Mouse (Mus musculus): ENCODE results near the gene Hsh2d. TPM values are rescaled to one million over a fixed set of nuclear protein-coding genes. Genes with fewer than 3 reads are reported as not detected.

The Hsh2d gene
- polyA plus RNA-seq, 1 experiment from 2014 or later = not detected

- Histone ChIP-seq H3K9me3 (replicated peaks) (peaks cover 4% of the 10 kb centered on the region; the same call in 1 of the 2 replicates), H3K27me3 (peaks cover 7% of the 10 kb centered on the region; the same call in 1 of the 2 replicates), H3K36me3 (ENCODE audit: poor library complexity, severe bottlenecking) (no peaks in the 10 kb centered on the region), H3K4me1 (no peaks in the 10 kb centered on the region), H3K4me3 (no peak overlapping the region), H3K9ac (no peak overlapping the region), H3K27ac (no peak overlapping the region), H3K4me2 (no peak overlapping the region)
- 71% methylated on average over 1 of the region's 1 CpGs for WGBS
- ATAC-seq = no peak
Observed at GRCm38 (mm10) chr8:72208582-72208981, 19.1 kb downstream of the Hsh2d start.

- Histone ChIP-seq H3K27me3 (peaks cover 13% of the 10 kb centered on the region; the same call in 1 of the 2 replicates), H3K27ac (no peak overlapping the region), H3K4me3 (no peak overlapping the region), H3K9ac (no peak overlapping the region), H3K4me2 (no peak overlapping the region), H3K36me3 (ENCODE audit: poor library complexity, severe bottlenecking) (no peaks in the 10 kb centered on the region), H3K4me1 (no peaks in the 10 kb centered on the region), H3K9me3 (replicated peaks) (no peaks in the 10 kb centered on the region)
- 78% methylated on average over 4 of the region's 4 CpGs for WGBS
- no peak for ATAC-seq
Observed at GRCm38 (mm10) chr8:72210222-72210621, 20.8 kb downstream of the Hsh2d start.

- H3K9ac ChIP-seq = no peak overlapping the region
- WGBS = 74% methylated on average over 2 of the region's 2 CpGs
- no peak overlapping the region for H3K27ac ChIP-seq
- H3K27me3 ChIP-seq = peaks cover 15% of the 10 kb centered on the region; the same call in 1 of the 2 replicates
- H3K4me3 ChIP-seq = no peak overlapping the region
- H3K9me3 ChIP-seq (replicated peaks) = no peaks in the 10 kb centered on the region
- no peak overlapping the region for H3K4me2 ChIP-seq
- no peaks in the 10 kb centered on the region for H3K4me1 ChIP-seq
- H3K36me3 ChIP-seq (ENCODE audit: poor library complexity, severe bottlenecking) = no peaks in the 10 kb centered on the region
- ATAC-seq = no peak
Observed at GRCm38 (mm10) chr8:72210710-72211109, 21.3 kb downstream of the Hsh2d start.

GRCm38 (mm10) chr8:72211846-72212245 lies 22.4 kb downstream of the Hsh2d start:
- peaks cover 20% of the 10 kb centered on the region for H3K27me3 ChIP-seq
- no peaks in the 10 kb centered on the region for H3K9me3 ChIP-seq (replicated peaks)
- no peak overlapping the region for H3K27ac ChIP-seq
- no peak for ATAC-seq
- WGBS = 84% methylated on average over 1 of the region's 1 CpGs
- H3K4me1 ChIP-seq = no peaks in the 10 kb centered on the region
- no peak overlapping the region for H3K9ac ChIP-seq
- no peak overlapping the region for H3K4me3 ChIP-seq
- H3K36me3 ChIP-seq (ENCODE audit: poor library complexity, severe bottlenecking) = no peaks in the 10 kb centered on the region
- H3K4me2 ChIP-seq = no peak overlapping the region

GRCm38 (mm10) chr8:72212751-72213150 lies 23.3 kb downstream of the Hsh2d start, which contains the start of gene Cib3:
TSS of gene Cib3 (minus strand) at chr8:72212837.
- Histone ChIP-seq H3K9me3 (replicated peaks) (no peaks in the 10 kb centered on the region), H3K36me3 (ENCODE audit: poor library complexity, severe bottlenecking) (no peaks in the 10 kb centered on the region), H3K27ac (no peak within 1 kb of the TSS), H3K4me1 (no peaks in the 10 kb centered on the region), H3K27me3 (peaks cover 27% of the 10 kb centered on the region), H3K4me3 (no peak within 1 kb of the TSS), H3K4me2 (no peak within 1 kb of the TSS), H3K9ac (no peak within 1 kb of the TSS)
- 73% methylated on average over 4 of the region's 4 CpGs for WGBS
- no peak for ATAC-seq

GRCm38 (mm10) chr8:72213536-72213935 lies 24.1 kb downstream of the Hsh2d start, which contains the start of gene Gm11034:
TSS of gene Gm11034 (minus strand) at chr8:72213636.
- WGBS = 75% methylated on average over 4 of the region's 4 CpGs
- no peak within 1 kb of the TSS for H3K9ac ChIP-seq
- H3K27ac ChIP-seq = no peak within 1 kb of the TSS
- no peak for ATAC-seq
- H3K4me2 ChIP-seq = no peak within 1 kb of the TSS
- no peaks in the 10 kb centered on the region for H3K9me3 ChIP-seq (replicated peaks)
- peaks cover 29% of the 10 kb centered on the region for H3K27me3 ChIP-seq
- no peaks in the 10 kb centered on the region for H3K36me3 ChIP-seq (ENCODE audit: poor library complexity, severe bottlenecking)
- H3K4me1 ChIP-seq = no peaks in the 10 kb centered on the region
- H3K4me3 ChIP-seq = no peak within 1 kb of the TSS

- Histone ChIP-seq H3K27ac (no peak overlapping the region), H3K4me1 (no peaks in the 10 kb centered on the region), H3K9me3 (replicated peaks) (no peaks in the 10 kb centered on the region), H3K4me3 (no peak overlapping the region), H3K27me3 (peaks cover 29% of the 10 kb centered on the region), H3K4me2 (no peak overlapping the region), H3K9ac (no peak overlapping the region), H3K36me3 (ENCODE audit: poor library complexity, severe bottlenecking) (no peaks in the 10 kb centered on the region)
- ATAC-seq = no peak
- 47% methylated on average over 2 of the region's 2 CpGs for WGBS
Observed at GRCm38 (mm10) chr8:72215060-72215459, 25.6 kb downstream of the Hsh2d start.

- Histone ChIP-seq H3K27me3 (peaks cover 29% of the 10 kb centered on the region), H3K4me3 (no peak overlapping the region), H3K4me2 (no peak overlapping the region), H3K9me3 (replicated peaks) (no peaks in the 10 kb centered on the region), H3K9ac (no peak overlapping the region), H3K4me1 (peaks cover 7% of the 10 kb centered on the region), H3K27ac (no peak overlapping the region), H3K36me3 (ENCODE audit: poor library complexity, severe bottlenecking) (no peaks in the 10 kb centered on the region)
- no peak for ATAC-seq
- 46% methylated on average over 1 of the region's 1 CpGs for WGBS
Observed at GRCm38 (mm10) chr8:72215871-72216270, 26.4 kb downstream of the Hsh2d start.

- WGBS = 81% methylated on average over 10 of the region's 10 CpGs
- ATAC-seq = peak; percentile 25
Observed at GRCm38 (mm10) chr8:72218781-72219540, 29.5 kb downstream of the Hsh2d start.

GRCm38 (mm10) chr8:72219541-72220363 lies 30.3 kb downstream of the Hsh2d start, which contains the start of gene Fam32a:
TSS of gene Fam32a (plus strand) at chr8:72219730.
- Histone ChIP-seq H3K9ac (peak within 1 kb of the TSS; percentile 75), H3K4me1 (peaks cover 10% of the 10 kb centered on the region), H3K27ac (peak within 1 kb of the TSS; percentile 79), H3K4me2 (peak within 1 kb of the TSS; percentile 82), H3K27me3 (peaks cover 20% of the 10 kb centered on the region), H3K4me3 (peak within 1 kb of the TSS; percentile 64), H3K36me3 (ENCODE audit: poor library complexity, severe bottlenecking) (peaks cover 30% of the 10 kb centered on the region), H3K9me3 (replicated peaks) (no peaks in the 10 kb centered on the region)
- peak; percentile 99 for ATAC-seq
- WGBS = 14% methylated on average over 39 of the region's 39 CpGs

More at GRCm38 (mm10) chr8:72218781-72219540, 29.5 kb downstream of the Hsh2d start:
- H3K36me3 ChIP-seq (ENCODE audit: poor library complexity, severe bottlenecking) = peaks cover 27% of the 10 kb centered on the region
- peaks cover 22% of the 10 kb centered on the region for H3K27me3 ChIP-seq
- H3K27ac ChIP-seq = no peak overlapping the region
- H3K9ac ChIP-seq = no peak overlapping the region
- peak overlapping the region; percentile 82 for H3K4me2 ChIP-seq
- no peaks in the 10 kb centered on the region for H3K9me3 ChIP-seq (replicated peaks)
- H3K4me1 ChIP-seq = peaks cover 10% of the 10 kb centered on the region
- peak overlapping the region; percentile 64 for H3K4me3 ChIP-seq

GRCm38 (mm10) chr8:72220758-72221157 lies 31.3 kb downstream of the Hsh2d start:
- ATAC-seq = no peak
- H3K36me3 ChIP-seq (ENCODE audit: poor library complexity, severe bottlenecking) = peaks cover 30% of the 10 kb centered on the region
- H3K4me2 ChIP-seq = peak overlapping the region; percentile 82
- peak overlapping the region; percentile 75; the same call in 1 of the 2 replicates for H3K9ac ChIP-seq
- H3K27ac ChIP-seq = no peak overlapping the region
- no peaks in the 10 kb centered on the region for H3K9me3 ChIP-seq (replicated peaks)
- H3K4me1 ChIP-seq = peaks cover 10% of the 10 kb centered on the region
- peak overlapping the region; percentile 64 for H3K4me3 ChIP-seq
- 87% methylated on average over 4 of the region's 4 CpGs for WGBS
- H3K27me3 ChIP-seq = peaks cover 13% of the 10 kb centered on the region

- Histone ChIP-seq H3K4me3 (no peak overlapping the region), H3K9me3 (replicated peaks) (no peaks in the 10 kb centered on the region), H3K4me1 (peaks cover 10% of the 10 kb centered on the region), H3K36me3 (ENCODE audit: poor library complexity, severe bottlenecking) (peaks cover 30% of the 10 kb centered on the region), H3K27me3 (peaks cover 2% of the 10 kb centered on the region; the same call in 1 of the 2 replicates), H3K9ac (no peak overlapping the region), H3K4me2 (no peak overlapping the region), H3K27ac (no peak overlapping the region)
- WGBS = 91% methylated on average over 5 of the region's 5 CpGs
- no peak for ATAC-seq
Observed at GRCm38 (mm10) chr8:72222656-72223055, 33.2 kb downstream of the Hsh2d start.
